Mouse (Mus musculus) mesoderm, embryonic 11.5 days (tissue): ENCODE data around the gene Rsph3b.
A peak's percentile ranks its signal among the peaks of the same experiment; 100 is the strongest.
"Not testable (repeated sequence)": the region's sequence is repeated elsewhere in the genome, so short reads cannot be mapped to it uniquely, and the experiment has no call there.

Experiments
- DNase-seq: peaks from one replicate; pipeline ENCODE4 v3.0.0-alpha.2; 2012; ENCODE audit warnings: low read depth, low spot score

Rsph3b gene

GRCm38 (mm10) chr17:6947984-6948768, at the start of gene Rsph3b:
Rsph3b (minus strand) TSS chr17:6948682.
- peak; percentile 86 for DNase-seq

DNA sequence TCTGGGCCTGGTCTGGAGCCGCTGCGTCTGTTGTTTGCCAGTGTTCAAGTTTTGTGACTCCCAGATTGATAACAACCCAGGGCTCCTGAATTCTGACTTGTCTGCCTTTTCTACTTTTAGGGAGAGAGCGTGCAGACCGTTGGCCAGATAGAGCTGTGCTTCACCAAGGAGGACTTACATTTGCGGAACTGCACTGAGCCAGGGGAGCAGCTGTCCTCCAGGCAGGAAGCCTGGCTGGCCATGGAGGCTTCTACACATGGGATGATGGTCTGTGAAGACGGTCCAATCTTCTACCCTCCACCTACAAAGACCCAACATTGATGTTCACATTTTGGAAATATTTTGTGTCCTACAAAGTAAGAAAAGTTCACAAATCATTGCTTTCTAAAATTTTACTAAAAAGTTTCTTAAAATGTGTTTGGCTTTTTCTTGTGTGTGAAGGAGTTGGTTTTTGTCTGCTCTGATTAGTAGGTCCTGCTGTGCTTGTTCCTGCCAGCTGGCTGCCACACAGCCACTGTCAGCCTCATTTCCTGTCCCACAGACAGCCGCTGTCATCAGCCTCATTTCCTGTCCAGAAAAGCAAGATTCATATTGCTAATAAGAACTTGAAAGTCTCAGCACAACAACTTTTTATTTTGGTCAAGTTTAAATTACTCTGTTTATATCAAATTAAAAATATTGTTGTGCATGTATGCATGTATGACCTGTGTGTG, 49.5 kb upstream of the Rsph3b start:
- DNase-seq, result not testable (repeated sequence)

GRCm38 (mm10) chr17:6996826-6997225, 48.3 kb upstream of the Rsph3b start:
- DNase-seq, result not testable (repeated sequence)

- not testable (repeated sequence) for DNase-seq
These were observed 47.0 kb upstream of the Rsph3b start for GRCm38 (mm10) chr17:6995504-6995903.

DNA sequence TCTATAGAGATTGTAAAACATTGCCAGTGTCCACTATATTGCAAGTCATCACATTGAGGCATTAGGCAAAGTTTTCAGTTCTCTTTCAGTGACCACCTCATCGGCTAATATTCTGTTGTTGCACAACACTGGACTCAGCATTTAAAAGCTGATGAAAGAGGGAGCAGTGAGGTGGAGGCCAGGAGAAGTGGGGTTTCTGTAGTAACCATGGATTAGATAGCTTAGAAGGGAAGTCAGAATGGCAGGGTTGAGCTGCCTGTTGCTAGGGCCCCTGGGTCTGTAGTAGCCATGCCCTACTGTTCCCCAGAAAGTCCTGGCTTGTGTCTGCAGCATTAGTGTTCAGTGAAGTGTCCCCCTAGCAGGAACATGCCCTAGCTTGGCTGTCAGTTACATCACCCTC, 37.6 kb upstream of the Rsph3b start:
- DNase-seq, result not testable (repeated sequence)

DNA sequence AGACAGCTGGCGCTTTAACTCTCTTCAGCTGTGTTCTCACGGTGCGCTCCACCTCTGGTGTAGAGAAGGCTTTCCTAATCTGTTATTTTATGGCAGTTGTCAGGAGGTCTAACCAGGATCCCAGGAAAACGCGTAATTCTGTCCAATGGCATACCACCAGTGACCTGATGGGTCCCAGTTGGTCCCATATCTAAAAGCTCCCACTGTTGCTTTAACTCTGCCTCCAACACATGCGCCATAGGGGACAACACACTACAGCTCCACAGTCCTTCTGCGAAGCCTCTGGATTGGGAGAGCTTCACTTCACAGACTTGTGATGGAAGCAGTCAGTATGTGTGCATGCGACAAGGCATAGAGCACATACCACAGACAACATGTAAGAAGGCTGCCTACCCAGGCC, 31.7 kb upstream of the Rsph3b start:
- DNase-seq, result not testable (repeated sequence)

DNA sequence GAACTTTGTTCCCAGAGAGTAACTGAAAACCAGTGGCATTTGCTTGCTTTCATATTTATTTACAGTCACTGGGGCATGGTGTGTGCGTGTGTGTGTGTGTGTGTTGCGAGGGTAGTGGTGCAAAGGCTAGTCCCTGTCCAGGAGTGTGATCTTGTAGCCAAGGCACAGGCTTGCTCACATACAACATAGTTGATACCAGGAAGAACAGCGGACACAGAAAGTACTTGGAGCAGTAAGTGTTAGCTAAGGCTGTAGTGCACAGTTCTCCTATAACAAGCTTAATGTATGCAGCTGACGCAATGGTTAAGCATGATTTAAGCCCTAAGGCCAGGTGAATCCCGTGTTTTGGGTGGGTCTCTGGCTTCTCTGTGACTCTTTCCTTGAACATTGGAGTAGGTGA, 30.9 kb upstream of the Rsph3b start:
- DNase-seq, result not testable (repeated sequence)

GRCm38 (mm10) chr17:6978287-6979248, 30.1 kb upstream of the Rsph3b start, which contains the start of gene Gm49721:
Gm49721 (plus strand) TSS chr17:6978904.
- DNase-seq, result not testable (repeated sequence)

- not testable (repeated sequence) for DNase-seq
These were observed 26.5 kb upstream of the Rsph3b start for GRCm38 (mm10) chr17:6974985-6975384.

DNA sequence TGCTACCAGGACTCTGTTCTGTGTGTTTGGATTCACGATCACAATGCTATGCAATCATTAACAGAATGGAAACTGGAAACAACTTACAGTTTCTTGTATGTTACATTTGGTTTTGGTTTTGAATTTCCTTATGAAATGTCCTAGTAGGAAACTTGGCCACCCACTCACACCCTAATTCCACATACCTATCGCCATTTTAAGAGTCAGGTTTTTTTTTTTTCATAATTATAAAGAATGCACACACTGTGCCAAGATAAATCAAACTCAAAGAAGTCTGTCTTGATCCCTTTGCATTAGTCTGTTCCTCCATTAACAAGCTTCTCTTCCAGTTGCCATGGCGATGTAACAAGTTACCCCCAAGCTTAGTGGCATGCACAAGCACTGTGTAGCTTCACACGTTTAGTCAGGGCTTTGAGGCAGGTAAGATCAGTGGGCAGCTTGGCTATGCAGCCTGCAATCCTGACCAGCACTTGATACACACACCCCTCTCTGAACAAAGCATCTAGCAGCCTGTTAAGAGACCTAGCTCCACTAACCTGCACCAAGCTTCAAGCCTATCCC, 24.4 kb upstream of the Rsph3b start:
- not testable (repeated sequence) for DNase-seq

DNA sequence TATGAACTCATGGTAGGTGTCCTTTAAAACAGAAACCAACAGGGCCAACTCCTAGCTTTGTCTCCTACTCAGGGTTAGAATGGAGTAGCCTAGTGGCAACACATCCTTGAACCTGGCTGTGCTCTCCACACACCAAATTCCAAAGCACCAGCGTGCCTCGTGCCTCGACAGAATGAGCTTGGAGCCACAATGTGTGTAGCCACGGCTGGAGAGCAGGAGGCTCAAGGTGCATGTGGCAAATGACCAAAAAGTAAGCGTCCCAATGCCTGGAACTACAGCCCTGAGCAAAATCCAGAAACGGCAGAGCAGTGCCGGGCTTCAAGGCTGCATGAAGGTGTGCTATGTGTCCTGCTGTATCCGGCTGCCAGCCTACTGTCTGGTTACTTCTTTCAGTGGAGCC, 22.8 kb upstream of the Rsph3b start:
- not testable (repeated sequence) for DNase-seq

- DNase-seq, result not testable (repeated sequence)
These were observed 21.9 kb upstream of the Rsph3b start, which contains the start of gene Rnaset2b for GRCm38 (mm10) chr17:6970334-6970733. Rnaset2b (plus strand) TSS chr17:6970634.

DNA sequence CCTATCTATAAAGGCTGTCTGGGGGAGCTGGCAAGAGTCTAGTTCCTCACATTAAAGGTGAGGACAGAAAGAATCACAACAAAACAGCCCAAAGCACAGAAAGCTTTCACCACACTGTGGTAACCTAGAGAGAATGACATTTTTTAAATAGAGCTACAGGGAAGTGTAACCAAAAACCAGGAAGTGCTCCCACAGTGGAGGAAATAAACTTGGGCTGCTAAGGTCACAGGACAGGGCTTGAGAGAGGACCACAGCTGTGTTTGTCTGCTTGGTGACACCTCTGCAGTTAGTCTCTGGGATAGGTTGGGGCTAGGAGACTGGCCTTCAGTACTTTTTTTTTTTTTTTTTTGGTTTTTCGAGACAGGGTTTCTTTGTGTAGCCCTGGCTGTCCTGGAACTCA, 19.2 kb upstream of the Rsph3b start:
- not testable (repeated sequence) for DNase-seq

- DNase-seq, result not testable (repeated sequence)
These were observed 16.9 kb upstream of the Rsph3b start for GRCm38 (mm10) chr17:6965364-6965763.

DNA sequence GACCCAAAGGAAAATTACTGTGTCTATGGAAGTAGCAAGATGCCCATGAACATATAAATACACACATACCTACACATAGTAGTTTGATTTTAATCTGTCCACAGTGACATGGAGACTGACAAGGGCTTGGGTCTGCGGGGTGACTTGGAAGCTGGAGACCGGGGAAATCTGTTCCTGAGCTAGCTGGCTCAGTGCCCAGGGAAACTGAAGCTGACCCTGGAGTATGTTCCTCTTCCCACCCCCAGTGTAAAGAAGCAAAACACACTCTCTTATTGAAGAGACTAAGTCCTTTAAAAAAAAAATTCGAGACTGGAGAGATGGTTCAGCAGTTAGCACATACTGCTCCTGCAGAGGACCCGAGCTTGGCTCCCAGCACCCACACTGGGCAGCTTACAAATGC, 14.5 kb upstream of the Rsph3b start:
- DNase-seq, result not testable (repeated sequence)

GRCm38 (mm10) chr17:6962339-6962738, 13.9 kb upstream of the Rsph3b start:
- DNase-seq, result not testable (repeated sequence)

DNA sequence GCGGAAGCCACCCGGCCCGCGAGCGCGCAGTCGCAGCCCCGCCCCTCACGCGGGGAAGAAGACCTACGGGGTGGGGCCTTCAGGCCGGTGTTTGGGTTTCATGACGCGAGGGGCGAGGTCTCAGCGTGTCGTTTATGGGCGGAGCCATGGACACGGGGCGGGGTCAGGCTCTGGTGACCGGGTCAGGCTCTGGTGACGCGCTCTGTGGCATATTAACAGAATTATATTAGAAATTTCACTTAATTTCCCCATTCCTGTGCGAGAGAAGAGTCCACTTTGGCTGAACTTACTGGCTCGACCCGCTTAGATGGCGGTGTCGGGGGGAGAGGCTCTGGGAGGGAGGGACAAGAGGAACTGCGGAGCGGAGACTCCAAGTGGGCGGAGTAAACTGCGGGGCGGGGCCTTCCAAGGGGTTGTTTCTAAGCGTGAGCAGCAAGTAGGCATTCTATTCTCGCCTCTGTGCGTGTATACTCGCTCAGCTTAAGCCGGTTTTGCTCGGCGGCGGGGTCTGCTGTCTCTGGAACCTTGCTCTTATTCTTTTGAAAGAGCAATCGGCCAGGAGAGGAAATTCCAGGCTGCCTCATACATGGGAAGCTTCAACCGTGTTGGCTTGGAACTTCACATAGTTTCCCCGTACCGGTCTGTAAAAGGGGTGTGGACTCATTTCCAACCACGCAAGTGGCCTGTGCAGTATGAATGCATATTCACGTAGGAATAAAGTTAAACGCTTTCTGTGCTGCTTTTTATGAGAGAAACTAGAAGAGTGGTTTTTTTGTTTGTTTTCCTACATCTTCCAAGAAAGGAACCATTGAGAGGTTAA, 12.9 kb upstream of the Rsph3b start:
- not testable (repeated sequence) for DNase-seq

DNA sequence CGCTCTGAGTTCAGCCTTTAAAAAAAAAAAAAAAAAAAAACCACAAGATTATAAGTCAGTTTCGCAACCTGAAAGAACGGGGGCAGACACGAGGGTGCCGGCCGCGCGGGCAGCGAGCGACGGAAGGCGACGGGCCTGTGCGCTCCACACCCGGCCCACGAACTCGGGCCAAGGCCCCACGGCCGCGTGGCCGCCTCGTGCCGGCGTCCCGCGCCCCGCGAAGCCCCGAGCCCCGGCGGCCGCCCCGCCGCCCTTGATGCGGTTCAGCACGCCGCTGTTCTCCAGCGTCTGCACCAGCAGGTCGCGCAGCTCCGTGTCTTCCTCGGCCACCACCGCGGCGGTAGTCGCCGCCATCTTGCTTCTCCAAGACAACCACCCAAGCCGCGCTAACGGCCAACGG, 12.3 kb upstream of the Rsph3b start, which contains the start of gene Tagap1:
Gene Tagap1, minus strand, starts transcription at position 381 of the 400 bp plus-strand sequence.
- DNase-seq, result not testable (repeated sequence)

- not testable (repeated sequence) for DNase-seq
These were observed 11.9 kb upstream of the Rsph3b start for GRCm38 (mm10) chr17:6960349-6960748.
